Mouse (Mus musculus) embryonic stem cell, embryonic (primary cell): ENCODE measurements around the gene Mx1.

Source experiments
- CTCF ChIA-PET, 4 experiments: fragments of 300-600 bp in 2 of 4; fragments of 350-600 bp in 2 of 4; sonication (Branson Sonifier 250); formaldehyde crosslinking; loops; one replicate each; lab custom pipeline; 2022; ENCODE audit warnings: inconsistent platforms in 2 of 4; lab: Charles Lee
- POLR2A ChIA-PET, 4 experiments: fragments of 300-600 bp in 2 of 4; fragments of 350-600 bp in 2 of 4; sonication (Branson Sonifier 250); formaldehyde crosslinking; loops; one replicate each; lab custom pipeline; 2022; ENCODE audit warnings: antibody characterized with exemption in 4 of 4, inconsistent platforms in 1 of 4; lab: Charles Lee

The Mx1 gene

GRCm38 (mm10) chr16:97405476-97406012, 57.2 kb downstream of the Mx1 start:
- CTCF ChIA-PET, result interaction anchor here in 1 of 4 experiments (0.9 kb wide), 1 partner anchor 111 kb away, joined by 3 read pairs; no protein-coding TSS in a partner anchor
- POLR2A ChIA-PET, result no interaction called here

- ChIA-PET POLR2A (no interaction called here), CTCF (no interaction called here)
These were observed 60.4 kb downstream of the Mx1 start for GRCm38 (mm10) chr16:97402213-97402785.

DNA sequence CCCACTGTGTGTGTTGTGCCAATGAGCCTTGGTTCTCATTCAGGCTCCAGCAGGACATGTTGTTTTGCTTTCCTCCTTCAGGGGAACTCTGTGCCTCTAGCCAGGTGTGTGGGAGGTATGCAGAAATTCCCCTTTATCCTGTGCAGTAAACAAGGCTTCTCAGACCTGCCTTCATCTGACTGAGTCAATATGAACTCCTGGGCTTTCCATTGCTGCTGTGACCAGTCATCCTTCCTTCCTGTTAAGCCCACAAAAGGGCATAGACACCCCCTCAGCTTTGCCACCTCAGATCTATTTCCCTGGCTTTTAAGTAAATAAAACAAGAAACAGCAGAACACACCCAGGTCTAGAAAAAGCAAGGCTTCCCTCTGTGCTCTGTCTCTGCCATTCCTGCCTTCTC, 61.0 kb downstream of the Mx1 start:
- ChIA-PET CTCF (no interaction called here), POLR2A (no interaction called here)

DNA sequence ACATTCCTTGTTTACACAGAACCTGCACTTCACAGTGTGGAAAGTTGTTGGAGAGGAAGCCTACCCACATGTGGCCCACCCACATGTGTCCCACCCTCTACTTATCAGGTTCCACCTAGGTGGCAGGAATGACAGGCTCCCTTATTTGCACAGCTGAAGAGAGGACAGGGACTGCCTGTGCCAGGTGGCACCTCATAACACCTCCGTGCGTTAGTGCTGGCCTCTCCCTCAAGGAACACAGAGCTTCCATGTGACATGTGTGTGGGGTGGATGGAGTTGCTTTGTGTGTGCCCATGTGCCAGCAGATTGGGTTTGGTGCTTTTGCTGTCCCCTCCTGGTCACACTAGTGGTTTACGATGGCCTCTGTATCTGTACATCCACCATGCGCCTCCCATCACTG, 62.7 kb downstream of the Mx1 start:
- CTCF ChIA-PET, result no interaction called here
- POLR2A ChIA-PET, result no interaction called here

DNA sequence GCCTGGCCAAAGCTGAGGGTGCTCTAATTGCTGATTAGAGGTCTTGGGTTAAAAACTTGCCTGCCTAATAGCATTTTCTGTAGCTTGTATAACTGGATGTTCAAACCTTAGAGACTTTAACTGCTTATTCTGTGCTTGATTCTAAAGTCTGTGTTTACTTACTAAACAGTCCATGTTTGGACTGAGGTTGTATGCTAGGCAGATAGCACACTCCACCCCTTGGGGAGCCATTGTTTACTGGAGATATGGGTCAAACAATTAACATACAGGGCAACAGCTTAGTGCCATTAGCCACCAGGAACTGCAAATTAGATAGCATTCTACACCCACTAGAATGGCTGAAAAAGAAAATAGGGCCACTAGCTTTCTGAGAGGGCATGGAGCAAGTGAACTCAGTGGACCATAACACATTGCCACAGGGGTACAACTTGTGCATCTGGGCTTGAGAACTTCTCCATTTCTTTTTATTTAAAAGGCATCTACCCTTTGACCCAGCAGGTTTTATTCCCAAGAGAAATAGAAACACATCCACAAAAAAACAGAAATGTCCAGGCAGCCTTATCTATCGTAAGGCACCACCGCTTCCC, 64.7 kb downstream of the Mx1 start:
- ChIA-PET POLR2A (no interaction called here), CTCF (no interaction called here)
